Mouse (Mus musculus): ENCODE measurements around the gene Ly6g6c. TPM values are rescaled to one million over a fixed set of nuclear protein-coding genes. Genes with fewer than 3 reads are reported as not detected.

The Ly6g6c gene
- not detected in 2 replicates for polyA plus RNA-seq (2012; ENCODE audit: insufficient read depth, insufficient read length, missing spikeins)

- no peak within 1 kb of the TSS for H3K27ac ChIP-seq (ENCODE audit: insufficient read depth, low read depth, low read length)
- TF ChIP-seq CTCF (IDR thresholded peaks at IDR 0.05; ENCODE audit: low read depth, low read length) (no peak), POLR2A (IDR thresholded peaks at IDR 0.05; ENCODE audit: borderline replicate concordance, low read depth, low read length) (no peak)
- H3K4me1 ChIP-seq (ENCODE audit: control insufficient read depth, insufficient read depth, low read length): 0 out of 2 replicates have a peak, but pooled peaks cover 2% of the 10 kb centered on the region
- peak within 1 kb of the TSS; percentile 48 for H3K4me3 ChIP-seq (ENCODE audit: insufficient read depth, low read length)
These were observed at the start of gene Ly6g6c for GRCm38 (mm10) chr17:35064951-35065947. Gene Ly6g6c, plus strand, starts transcription at chr17:35065388.

DNA sequence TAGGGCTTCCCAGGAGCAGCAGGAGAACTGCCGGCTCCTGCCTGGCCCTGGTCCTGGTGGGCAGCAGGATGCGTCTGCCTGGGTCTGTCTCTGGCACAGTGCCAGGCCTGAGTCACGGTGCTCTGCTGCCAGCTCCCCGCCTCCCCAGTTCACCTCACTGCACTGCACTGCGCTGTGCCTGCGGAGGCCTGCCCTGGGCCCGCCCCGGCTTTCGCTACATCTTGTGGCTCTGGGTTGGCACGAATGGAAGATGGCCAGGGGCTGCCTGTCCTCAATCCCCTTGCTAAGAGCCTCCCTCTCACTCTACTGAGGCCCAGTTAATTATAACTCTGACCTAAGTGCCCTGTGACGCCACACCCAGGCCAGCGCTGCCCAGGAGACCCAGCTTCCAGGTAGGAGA lies 48.8 kb upstream of the Ly6g6c start, which contains the start of gene Vwa7:
Gene Vwa7, plus strand, starts transcription at position 204 of the 400 bp plus-strand sequence.
- Histone ChIP-seq H3K27ac (ENCODE audit: insufficient read depth, low read depth, low read length) (no peak within 1 kb of the TSS), H3K4me3 (ENCODE audit: insufficient read depth, low read length) (no peak within 1 kb of the TSS), H3K4me1 (ENCODE audit: control insufficient read depth, insufficient read depth, low read length) (peaks cover 2% of the 10 kb centered on the region)
- TF ChIP-seq POLR2A (IDR thresholded peaks at IDR 0.05; ENCODE audit: borderline replicate concordance, low read depth, low read length) (no peak), CTCF (IDR thresholded peaks at IDR 0.05; ENCODE audit: low read depth, low read length) (no peak)

DNA sequence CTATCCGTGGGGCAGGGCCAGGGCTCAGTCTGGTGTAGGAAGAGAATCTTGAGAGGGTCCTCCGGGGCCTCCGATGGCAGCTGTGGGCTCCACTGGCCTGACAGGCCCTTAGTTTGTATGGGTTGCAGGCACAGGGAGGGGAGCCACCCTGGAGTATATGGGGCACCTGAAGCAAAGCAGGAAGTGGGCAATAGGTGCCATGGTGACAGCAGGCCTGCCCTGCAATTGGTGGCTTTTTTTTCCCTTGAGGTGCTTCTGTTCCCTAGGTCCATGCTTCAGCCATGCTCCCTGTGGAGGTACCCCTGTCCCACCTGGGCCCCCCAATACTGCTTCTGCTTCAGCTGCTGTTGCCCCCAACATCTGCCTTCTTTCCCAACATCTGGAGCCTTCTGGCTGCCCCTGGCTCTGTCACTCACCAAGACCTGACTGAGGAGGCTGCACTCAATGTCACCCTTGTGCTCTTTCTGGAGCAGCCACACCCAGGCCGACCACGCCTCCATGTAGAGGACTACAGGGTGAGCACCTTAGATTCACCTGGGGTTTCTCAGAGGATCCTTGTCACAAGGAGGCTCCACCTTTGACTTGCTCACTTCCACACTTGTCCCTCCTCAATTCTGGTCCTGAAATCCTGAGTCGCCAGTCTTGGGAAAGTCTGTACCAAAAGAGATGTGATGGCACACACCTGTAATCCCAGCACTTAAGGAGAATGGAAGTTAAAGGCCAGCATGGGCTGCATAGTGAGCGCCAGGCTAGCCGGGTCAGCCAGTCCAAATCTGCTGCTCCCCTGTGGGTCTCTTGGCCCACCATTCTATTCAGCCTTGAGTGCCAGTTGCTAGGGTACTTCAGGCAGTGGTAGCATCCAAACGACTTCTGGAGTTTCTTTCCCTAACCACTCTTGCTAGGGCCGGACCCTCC lies 48.1 kb upstream of the Ly6g6c start:
- no peak overlapping the region for H3K27ac ChIP-seq (ENCODE audit: insufficient read depth, low read depth, low read length)
- no peak overlapping the region for H3K4me3 ChIP-seq (ENCODE audit: insufficient read depth, low read length)
- peaks cover 6% of the 10 kb centered on the region for H3K4me1 ChIP-seq (ENCODE audit: control insufficient read depth, insufficient read depth, low read length)
- TF ChIP-seq CTCF (IDR thresholded peaks at IDR 0.05; ENCODE audit: low read depth, low read length) (no peak), POLR2A (IDR thresholded peaks at IDR 0.05; ENCODE audit: borderline replicate concordance, low read depth, low read length) (no peak)

DNA sequence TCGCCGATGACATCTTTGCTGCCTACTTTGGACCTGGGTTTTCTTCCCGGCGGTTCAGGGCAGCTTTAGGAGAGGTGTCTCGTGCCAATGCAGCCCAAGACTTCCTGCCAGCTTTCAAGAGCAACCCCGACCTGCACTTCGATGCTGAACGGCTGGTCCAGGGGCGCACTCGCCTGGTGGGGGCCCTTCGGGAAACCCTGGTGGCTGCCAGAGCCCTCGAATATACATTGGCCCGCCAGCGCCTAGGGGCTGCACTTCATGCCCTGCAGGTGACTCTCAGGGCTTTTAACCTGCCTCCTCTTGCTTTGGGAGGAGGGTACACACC lies 47.5 kb upstream of the Ly6g6c start:
- TF ChIP-seq CTCF (IDR thresholded peaks at IDR 0.05; ENCODE audit: low read depth, low read length) (no peak), POLR2A (IDR thresholded peaks at IDR 0.05; ENCODE audit: borderline replicate concordance, low read depth, low read length) (no peak)

DNA sequence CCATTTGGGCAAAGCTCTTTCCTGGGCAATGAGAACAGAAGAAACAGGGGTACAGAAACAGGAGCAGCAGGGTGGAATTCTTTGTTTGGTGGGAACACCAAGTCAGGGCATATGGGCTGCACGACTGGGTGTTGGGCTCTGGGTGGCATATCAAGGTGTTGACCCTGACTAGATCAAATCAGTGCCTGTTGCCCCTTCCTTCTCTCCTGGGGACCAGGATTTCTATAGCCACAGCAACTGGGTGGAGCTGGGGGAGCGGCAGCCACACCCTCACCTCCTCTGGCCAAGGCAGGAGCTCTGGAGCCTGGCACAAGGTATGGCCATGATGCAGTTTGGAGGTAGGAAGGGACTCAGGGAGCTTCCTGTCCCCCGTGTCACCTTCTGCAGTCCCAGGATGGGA lies 47.0 kb upstream of the Ly6g6c start:
- H3K27ac ChIP-seq (ENCODE audit: insufficient read depth, low read depth, low read length): no peak overlapping the region

More for the DNA sequence above, 47.5 kb upstream of the Ly6g6c start:
- H3K4me3 ChIP-seq (ENCODE audit: insufficient read depth, low read length): no peak overlapping the region
- no peak overlapping the region for H3K27ac ChIP-seq (ENCODE audit: insufficient read depth, low read depth, low read length)
- H3K4me1 ChIP-seq (ENCODE audit: control insufficient read depth, insufficient read depth, low read length): peaks cover 6% of the 10 kb centered on the region

DNA sequence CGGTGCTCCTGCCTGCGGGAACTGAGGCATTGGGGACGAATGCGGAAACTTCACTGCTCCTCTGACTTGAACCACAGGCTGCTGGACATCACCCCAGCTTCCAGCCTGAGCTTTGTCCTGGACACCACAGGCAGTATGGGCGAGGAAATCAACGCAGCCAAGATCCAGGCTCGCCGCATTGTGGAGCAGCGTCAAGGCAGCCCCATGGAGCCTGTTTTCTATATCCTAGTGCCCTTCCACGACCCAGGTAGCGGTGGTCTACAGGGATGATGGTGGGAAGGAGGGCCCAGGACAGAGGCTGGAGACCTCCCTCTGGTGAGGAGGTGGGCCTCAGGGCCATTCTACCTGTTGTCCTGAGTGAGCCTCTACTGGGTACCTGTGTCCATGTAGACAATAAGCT lies 45.3 kb upstream of the Ly6g6c start:
- Histone ChIP-seq H3K4me3 (ENCODE audit: insufficient read depth, low read length) (no peak overlapping the region), H3K4me1 (ENCODE audit: control insufficient read depth, insufficient read depth, low read length) (peaks cover 23% of the 10 kb centered on the region), H3K27ac (ENCODE audit: insufficient read depth, low read depth, low read length) (no peak overlapping the region)
- TF ChIP-seq POLR2A (IDR thresholded peaks at IDR 0.05; ENCODE audit: borderline replicate concordance, low read depth, low read length) (no peak), CTCF (IDR thresholded peaks at IDR 0.05; ENCODE audit: low read depth, low read length) (no peak)

More for the DNA sequence above, 47.0 kb upstream of the Ly6g6c start:
- TF ChIP-seq CTCF (IDR thresholded peaks at IDR 0.05; ENCODE audit: low read depth, low read length) (no peak), POLR2A (IDR thresholded peaks at IDR 0.05; ENCODE audit: borderline replicate concordance, low read depth, low read length) (no peak)
- Histone ChIP-seq H3K4me3 (ENCODE audit: insufficient read depth, low read length) (no peak overlapping the region), H3K4me1 (ENCODE audit: control insufficient read depth, insufficient read depth, low read length) (peaks cover 7% of the 10 kb centered on the region)

DNA sequence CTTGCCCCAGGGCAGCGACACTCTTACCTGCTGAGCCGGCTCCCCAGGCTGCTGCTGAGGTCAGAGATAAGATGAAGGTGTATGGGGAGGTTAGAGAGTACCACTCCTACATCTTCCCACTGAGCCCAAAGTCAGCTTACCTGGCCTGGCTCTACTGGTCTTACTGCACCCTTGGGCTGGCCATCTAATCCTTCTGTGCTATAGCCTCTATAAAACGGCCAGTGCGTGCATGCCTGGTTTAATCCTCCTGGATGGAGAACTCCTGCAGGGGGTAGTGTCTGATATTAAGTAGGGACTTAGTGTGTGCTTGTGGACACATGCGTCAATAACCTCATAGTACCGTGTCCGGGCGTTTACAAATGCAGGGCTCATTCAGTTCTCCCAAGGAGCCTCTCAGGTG lies 44.6 kb upstream of the Ly6g6c start:
- TF ChIP-seq CTCF (IDR thresholded peaks at IDR 0.05; ENCODE audit: low read depth, low read length) (no peak), POLR2A (IDR thresholded peaks at IDR 0.05; ENCODE audit: borderline replicate concordance, low read depth, low read length) (no peak)
- H3K4me1 ChIP-seq (ENCODE audit: control insufficient read depth, insufficient read depth, low read length): peaks cover 26% of the 10 kb centered on the region
- H3K4me3 ChIP-seq (ENCODE audit: insufficient read depth, low read length): no peak overlapping the region
- no peak overlapping the region for H3K27ac ChIP-seq (ENCODE audit: insufficient read depth, low read depth, low read length)

DNA sequence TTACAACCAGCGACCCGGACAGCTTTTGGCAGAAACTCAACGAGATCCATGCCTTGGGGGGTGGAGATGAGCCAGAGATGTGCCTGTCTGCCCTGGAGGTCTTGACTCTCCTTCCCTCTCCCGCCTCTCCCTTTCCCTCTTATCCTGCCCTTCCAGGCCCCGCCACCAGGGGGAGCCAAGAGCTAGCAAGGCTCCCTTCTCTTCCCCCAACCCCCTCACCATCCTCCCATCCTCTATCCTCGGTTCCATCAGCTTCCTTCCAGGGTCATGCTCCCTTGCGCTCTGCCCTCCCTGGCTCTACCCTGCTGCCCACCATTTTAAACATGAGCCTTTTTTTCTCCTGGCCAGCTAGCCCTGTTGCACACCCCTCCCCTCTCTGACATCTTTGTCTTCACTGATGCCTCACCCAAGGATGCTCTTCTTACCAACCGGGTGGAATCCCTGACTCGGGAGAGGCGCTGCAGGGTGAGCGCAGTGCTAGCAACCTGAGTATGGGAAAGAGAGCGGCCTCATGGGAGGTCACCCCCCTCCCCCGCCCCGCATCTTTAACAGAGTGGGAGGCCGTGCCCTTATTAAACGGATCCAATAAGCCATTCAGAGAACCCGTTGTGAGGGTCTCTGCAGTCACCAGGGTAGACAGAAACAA lies 43.9 kb upstream of the Ly6g6c start:
- peak; percentile 92 for TF ChIP-seq CTCF (IDR thresholded peaks at IDR 0.05; ENCODE audit: low read depth, low read length)
- TF ChIP-seq POLR2A (IDR thresholded peaks at IDR 0.05; ENCODE audit: borderline replicate concordance, low read depth, low read length): no peak
- H3K4me1 ChIP-seq (ENCODE audit: control insufficient read depth, insufficient read depth, low read length): peaks cover 26% of the 10 kb centered on the region
- no peak overlapping the region for H3K27ac ChIP-seq (ENCODE audit: insufficient read depth, low read depth, low read length)
- H3K4me3 ChIP-seq (ENCODE audit: insufficient read depth, low read length): no peak overlapping the region

- TF ChIP-seq CTCF (IDR thresholded peaks at IDR 0.05; ENCODE audit: low read depth, low read length): no peak
- TF ChIP-seq POLR2A (IDR thresholded peaks at IDR 0.05; ENCODE audit: borderline replicate concordance, low read depth, low read length): no peak
- no peak overlapping the region for H3K4me3 ChIP-seq (ENCODE audit: insufficient read depth, low read length)
- peaks cover 26% of the 10 kb centered on the region for H3K4me1 ChIP-seq (ENCODE audit: control insufficient read depth, insufficient read depth, low read length)
- H3K27ac ChIP-seq (ENCODE audit: insufficient read depth, low read depth, low read length): no peak overlapping the region
These were observed 43.2 kb upstream of the Ly6g6c start for GRCm38 (mm10) chr17:35021842-35022477.
